Mouse (Mus musculus): Measurements from ENCODE around the gene Scn7a. TPM values are rescaled to one million over a fixed set of nuclear protein-coding genes. Genes with fewer than 3 reads are reported as not detected.

Scn7a gene
- polyA plus RNA-seq, 1 experiment from 2014 or later: 0.17 TPM

- H3K27me3 ChIP-seq (ENCODE audit: insufficient read depth, poor library complexity, severe bottlenecking): no peaks in the 10 kb centered on the region
- H3K27ac ChIP-seq: no peak overlapping the region
- H3K9me3 ChIP-seq: no peaks in the 10 kb centered on the region
- no peak overlapping the region for H3K4me3 ChIP-seq
- H3K36me3 ChIP-seq: no peaks in the 10 kb centered on the region
- H3K4me1 ChIP-seq (replicated peaks): no peaks in the 10 kb centered on the region
- 88% methylated on average over 2 of the region's 2 CpGs for WGBS
- no peak for DNase-seq (ENCODE audit: low spot score)
Observed at GRCm38 (mm10) chr2:66712071-66712470, 72.6 kb downstream of the Scn7a start.

- no peaks in the 10 kb centered on the region for H3K9me3 ChIP-seq
- H3K27ac ChIP-seq: no peak overlapping the region
- WGBS: 88% methylated on average over 2 of the region's 2 CpGs
- H3K4me1 ChIP-seq (replicated peaks): no peaks in the 10 kb centered on the region
- no peak for DNase-seq (ENCODE audit: low spot score)
- H3K27me3 ChIP-seq (ENCODE audit: insufficient read depth, poor library complexity, severe bottlenecking): no peaks in the 10 kb centered on the region
- H3K36me3 ChIP-seq: no peaks in the 10 kb centered on the region
- H3K4me3 ChIP-seq: no peak overlapping the region
Observed at GRCm38 (mm10) chr2:66692300-66692699, 92.4 kb downstream of the Scn7a start.

- Histone ChIP-seq H3K27ac (no peak overlapping the region), H3K4me3 (no peak overlapping the region), H3K4me1 (replicated peaks) (no peaks in the 10 kb centered on the region), H3K36me3 (no peaks in the 10 kb centered on the region), H3K9me3 (no peaks in the 10 kb centered on the region), H3K27me3 (ENCODE audit: insufficient read depth, poor library complexity, severe bottlenecking) (no peaks in the 10 kb centered on the region)
- WGBS: 74% methylated on average over 1 of the region's 1 CpGs
- no peak for DNase-seq (ENCODE audit: low spot score)
Observed at GRCm38 (mm10) chr2:66661988-66662387, 122.7 kb downstream of the Scn7a start.

GRCm38 (mm10) chr2:66656430-66656829, 128.3 kb downstream of the Scn7a start:
- 90% methylated on average over 3 of the region's 3 CpGs for WGBS
- Histone ChIP-seq H3K4me3 (no peak overlapping the region), H3K27ac (no peak overlapping the region), H3K27me3 (ENCODE audit: insufficient read depth, poor library complexity, severe bottlenecking) (no peaks in the 10 kb centered on the region), H3K4me1 (replicated peaks) (no peaks in the 10 kb centered on the region), H3K9me3 (no peaks in the 10 kb centered on the region), H3K36me3 (no peaks in the 10 kb centered on the region)
- DNase-seq (ENCODE audit: low spot score): no peak

GRCm38 (mm10) chr2:66655431-66655830, 129.3 kb downstream of the Scn7a start:
- Histone ChIP-seq H3K27ac (no peak overlapping the region), H3K36me3 (no peaks in the 10 kb centered on the region), H3K4me1 (replicated peaks) (no peaks in the 10 kb centered on the region), H3K4me3 (no peak overlapping the region), H3K27me3 (ENCODE audit: insufficient read depth, poor library complexity, severe bottlenecking) (no peaks in the 10 kb centered on the region), H3K9me3 (no peaks in the 10 kb centered on the region)
- DNase-seq (ENCODE audit: low spot score): no peak
- 89% methylated on average over 2 of the region's 2 CpGs for WGBS

GRCm38 (mm10) chr2:66644384-66644783, 140.3 kb downstream of the Scn7a start:
- H3K9me3 ChIP-seq: no peaks in the 10 kb centered on the region
- 31% methylated on average over 5 of the region's 5 CpGs for WGBS
- H3K36me3 ChIP-seq: no peaks in the 10 kb centered on the region
- no peak overlapping the region for H3K27ac ChIP-seq
- no peak for DNase-seq (ENCODE audit: low spot score)
- no peak overlapping the region for H3K4me3 ChIP-seq
- H3K4me1 ChIP-seq (replicated peaks): no peaks in the 10 kb centered on the region
- no peaks in the 10 kb centered on the region for H3K27me3 ChIP-seq (ENCODE audit: insufficient read depth, poor library complexity, severe bottlenecking)

GRCm38 (mm10) chr2:66634580-66635359, 149.9 kb downstream of the Scn7a start, which contains the start of gene Scn9a:
Gene Scn9a (minus strand): TSS chr2:66634962.
- H3K27me3 ChIP-seq (ENCODE audit: insufficient read depth, poor library complexity, severe bottlenecking): peaks cover 20% of the 10 kb centered on the region
- peaks cover 12% of the 10 kb centered on the region; the same call in 1 of the 2 replicates for H3K4me1 ChIP-seq (replicated peaks)
- H3K27ac ChIP-seq: peak within 1 kb of the TSS; percentile 66
- peak within 1 kb of the TSS; percentile 56 for H3K4me3 ChIP-seq
- DNase-seq (ENCODE audit: low spot score): peak; percentile 43
- H3K9me3 ChIP-seq: no peaks in the 10 kb centered on the region
- 2% methylated on average over 29 of the region's 29 CpGs for WGBS
- no peaks in the 10 kb centered on the region for H3K36me3 ChIP-seq

- 40% methylated on average over 5 of the region's 5 CpGs for WGBS
- Histone ChIP-seq H3K27ac (no peak overlapping the region), H3K4me1 (replicated peaks) (peaks cover 12% of the 10 kb centered on the region; the same call in 1 of the 2 replicates), H3K4me3 (no peak overlapping the region), H3K36me3 (no peaks in the 10 kb centered on the region), H3K9me3 (no peaks in the 10 kb centered on the region), H3K27me3 (ENCODE audit: insufficient read depth, poor library complexity, severe bottlenecking) (peaks cover 20% of the 10 kb centered on the region)
- DNase-seq (ENCODE audit: low spot score): no peak
Observed at GRCm38 (mm10) chr2:66632728-66633127, 152.0 kb downstream of the Scn7a start.

Other genes starting within 250 kb of the Scn7a start
- gene Scn9a, start 150.0 kb downstream of the Scn7a start, polyA plus RNA-seq (2016; fragmentation: Nextera tagmentation; extraction: Ambion mirVana): 2.7 and 3.4 TPM in 2 replicates